Mouse (Mus musculus): ENCODE results near the gene Galnt2. TPM values are rescaled to one million over a fixed set of nuclear protein-coding genes. Genes with fewer than 3 reads are reported as not detected.

Gene Galnt2
- polyA plus RNA-seq, 1 experiment, result 8.1 TPM

DNA sequence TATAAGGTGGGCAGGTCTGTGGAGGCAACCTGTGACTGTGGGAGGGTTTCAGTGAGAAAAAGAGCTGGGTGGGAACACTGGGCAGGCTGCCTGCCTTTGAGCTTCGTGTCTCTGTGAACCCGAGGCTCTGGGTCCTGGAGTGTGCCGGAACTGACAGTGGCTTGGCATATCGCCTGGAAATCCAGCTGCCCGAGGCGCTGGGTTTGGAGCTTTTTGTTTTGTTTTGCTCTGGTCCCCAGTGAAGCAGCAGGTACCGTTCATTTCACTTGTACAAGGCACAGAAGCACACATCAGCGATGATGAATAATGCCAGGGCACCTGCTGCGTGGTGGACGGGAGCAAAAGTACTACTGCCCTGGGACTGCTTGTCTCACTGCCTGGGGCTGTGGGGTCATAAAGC lies 26.2 kb downstream of the Galnt2 start:
- no peak for TF ChIP-seq CTCF (IDR thresholded peaks at IDR 0.05; ENCODE audit: extremely low read depth, insufficient read length, insufficient replicate concordance, low read depth, low read length)
- TF ChIP-seq POLR2A (IDR thresholded peaks at IDR 0.05; ENCODE audit: low read depth, low read length), result no peak
- no peaks in the 10 kb centered on the region for H3K36me3 ChIP-seq (ENCODE audit: control insufficient read depth, insufficient read depth, low read length)
- H3K27ac ChIP-seq (ENCODE audit: insufficient read depth, low read depth, low read length), result no peak overlapping the region
- H3K4me1 ChIP-seq (ENCODE audit: control insufficient read depth, insufficient read depth, insufficient read length, low read length), result peaks cover 13% of the 10 kb centered on the region; the same call in 1 of the 2 replicates
- no peaks in the 10 kb centered on the region for H3K27me3 ChIP-seq (ENCODE audit: control insufficient read depth, insufficient read depth, low read length)
- no peak overlapping the region for H3K4me3 ChIP-seq (ENCODE audit: low read depth, low read length)
- 17% methylated on average over 10 of the region's 10 CpGs for WGBS

DNA sequence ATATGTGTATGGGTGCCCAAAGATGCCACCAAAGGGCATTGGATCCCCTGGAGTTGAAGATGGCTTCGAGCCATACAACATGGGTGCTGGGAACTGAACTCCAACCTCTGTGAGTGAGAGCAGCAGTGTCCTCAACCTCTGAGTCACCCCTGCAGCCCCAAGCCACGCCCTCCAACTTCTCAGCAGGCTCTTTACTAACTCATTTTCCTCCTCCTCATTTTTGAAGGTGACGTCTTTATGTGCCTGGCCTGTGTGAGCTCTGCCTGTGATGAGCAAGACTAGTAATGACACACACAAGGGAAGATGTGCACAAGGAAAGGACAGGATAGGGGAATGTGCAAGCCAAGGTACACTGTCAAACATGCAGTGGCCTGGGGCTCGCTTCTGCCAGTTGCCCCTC lies 28.0 kb downstream of the Galnt2 start:
- H3K4me3 ChIP-seq (ENCODE audit: low read depth, low read length), result no peak overlapping the region
- TF ChIP-seq CTCF (IDR thresholded peaks at IDR 0.05; ENCODE audit: extremely low read depth, insufficient read length, insufficient replicate concordance, low read depth, low read length) (no peak), POLR2A (IDR thresholded peaks at IDR 0.05; ENCODE audit: low read depth, low read length) (no peak)
- H3K27ac ChIP-seq (ENCODE audit: insufficient read depth, low read depth, low read length), result no peak overlapping the region
- 79% methylated on average over 4 of the region's 4 CpGs for WGBS
- no peaks in the 10 kb centered on the region for H3K36me3 ChIP-seq (ENCODE audit: control insufficient read depth, insufficient read depth, low read length)
- no peaks in the 10 kb centered on the region for H3K27me3 ChIP-seq (ENCODE audit: control insufficient read depth, insufficient read depth, low read length)
- H3K4me1 ChIP-seq (ENCODE audit: control insufficient read depth, insufficient read depth, insufficient read length, low read length), result peaks cover 13% of the 10 kb centered on the region; the same call in 1 of the 2 replicates

DNA sequence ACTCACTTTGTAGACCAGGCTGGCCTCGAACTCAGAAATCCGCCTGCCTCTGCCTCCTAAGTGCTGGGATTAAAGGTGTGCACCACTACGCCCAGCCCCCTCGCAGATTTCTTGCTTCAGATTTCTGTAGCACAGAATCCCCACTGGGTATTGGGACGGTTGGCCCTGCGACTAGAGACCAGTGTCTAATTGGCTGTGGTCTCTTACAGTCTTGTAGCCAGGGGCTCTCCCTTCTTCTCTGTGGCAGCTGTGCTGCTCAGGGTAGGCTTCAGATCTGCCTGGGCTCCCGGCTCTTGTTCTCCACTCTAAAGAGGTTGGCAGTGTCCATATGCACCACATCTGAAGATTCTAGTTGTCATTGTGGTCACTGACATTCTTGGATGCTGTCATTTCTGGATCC lies 28.7 kb downstream of the Galnt2 start:
- WGBS, result 93% methylated on average over 7 of the region's 7 CpGs
- no peak overlapping the region for H3K4me3 ChIP-seq (ENCODE audit: low read depth, low read length)
- H3K27ac ChIP-seq (ENCODE audit: insufficient read depth, low read depth, low read length), result no peak overlapping the region
- H3K36me3 ChIP-seq (ENCODE audit: control insufficient read depth, insufficient read depth, low read length), result no peaks in the 10 kb centered on the region
- TF ChIP-seq CTCF (IDR thresholded peaks at IDR 0.05; ENCODE audit: extremely low read depth, insufficient read length, insufficient replicate concordance, low read depth, low read length), result no peak
- TF ChIP-seq POLR2A (IDR thresholded peaks at IDR 0.05; ENCODE audit: low read depth, low read length), result no peak
- no peaks in the 10 kb centered on the region for H3K27me3 ChIP-seq (ENCODE audit: control insufficient read depth, insufficient read depth, low read length)
- peaks cover 18% of the 10 kb centered on the region for H3K4me1 ChIP-seq (ENCODE audit: control insufficient read depth, insufficient read depth, insufficient read length, low read length)

DNA sequence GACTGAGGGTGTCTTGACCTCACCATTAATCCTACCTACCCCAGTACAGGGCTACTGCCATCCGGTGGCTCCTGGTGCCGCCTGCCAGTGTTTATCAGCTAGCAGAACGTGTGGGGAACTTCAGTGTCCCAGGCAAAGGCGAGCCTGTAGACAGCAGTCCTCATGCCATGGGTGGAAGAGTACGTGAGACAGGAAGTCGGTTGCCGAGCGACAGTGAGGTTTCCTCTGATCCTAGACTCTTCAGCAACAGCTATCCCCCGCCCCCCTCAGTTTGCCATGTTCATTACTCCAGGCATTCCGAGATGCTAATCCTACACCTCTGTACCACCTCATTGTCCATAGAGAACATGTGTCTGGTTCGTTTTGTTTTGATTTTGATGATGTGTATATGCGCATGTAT lies 29.2 kb downstream of the Galnt2 start:
- H3K36me3 ChIP-seq (ENCODE audit: control insufficient read depth, insufficient read depth, low read length), result no peaks in the 10 kb centered on the region
- WGBS, result 80% methylated on average over 12 of the region's 12 CpGs
- no peak for TF ChIP-seq POLR2A (IDR thresholded peaks at IDR 0.05; ENCODE audit: low read depth, low read length)
- no peak for TF ChIP-seq CTCF (IDR thresholded peaks at IDR 0.05; ENCODE audit: extremely low read depth, insufficient read length, insufficient replicate concordance, low read depth, low read length)
- H3K27me3 ChIP-seq (ENCODE audit: control insufficient read depth, insufficient read depth, low read length), result no peaks in the 10 kb centered on the region
- H3K4me3 ChIP-seq (ENCODE audit: low read depth, low read length), result no peak overlapping the region
- H3K4me1 ChIP-seq (ENCODE audit: control insufficient read depth, insufficient read depth, insufficient read length, low read length), result peaks cover 23% of the 10 kb centered on the region
- H3K27ac ChIP-seq (ENCODE audit: insufficient read depth, low read depth, low read length), result no peak overlapping the region

DNA sequence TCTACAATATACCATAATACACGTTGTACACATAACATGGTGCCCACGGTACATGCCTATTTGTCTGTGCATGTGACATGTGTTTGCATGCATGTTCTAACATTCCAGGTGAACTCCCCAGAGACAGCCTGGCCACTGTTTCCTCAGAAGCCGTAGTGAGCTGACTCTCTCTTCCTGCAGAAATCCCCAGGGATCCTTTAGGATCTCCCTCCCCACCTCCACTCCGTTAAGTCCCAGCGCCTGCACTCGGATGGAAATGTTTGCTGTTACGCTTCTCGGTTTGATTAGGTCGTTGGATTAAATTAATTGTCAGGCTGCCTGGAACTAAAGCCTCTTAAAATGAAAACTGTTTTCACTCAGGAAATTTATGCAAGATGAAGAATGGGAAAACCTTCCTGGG lies 31.9 kb downstream of the Galnt2 start:
- no peak overlapping the region for H3K4me3 ChIP-seq (ENCODE audit: low read depth, low read length)
- H3K27ac ChIP-seq (ENCODE audit: insufficient read depth, low read depth, low read length), result no peak overlapping the region
- H3K27me3 ChIP-seq (ENCODE audit: control insufficient read depth, insufficient read depth, low read length), result no peaks in the 10 kb centered on the region
- H3K36me3 ChIP-seq (ENCODE audit: control insufficient read depth, insufficient read depth, low read length), result no peaks in the 10 kb centered on the region
- H3K4me1 ChIP-seq (ENCODE audit: control insufficient read depth, insufficient read depth, insufficient read length, low read length), result peaks cover 24% of the 10 kb centered on the region
- TF ChIP-seq POLR2A (IDR thresholded peaks at IDR 0.05; ENCODE audit: low read depth, low read length), result no peak
- WGBS, result 82% methylated on average over 9 of the region's 9 CpGs

DNA sequence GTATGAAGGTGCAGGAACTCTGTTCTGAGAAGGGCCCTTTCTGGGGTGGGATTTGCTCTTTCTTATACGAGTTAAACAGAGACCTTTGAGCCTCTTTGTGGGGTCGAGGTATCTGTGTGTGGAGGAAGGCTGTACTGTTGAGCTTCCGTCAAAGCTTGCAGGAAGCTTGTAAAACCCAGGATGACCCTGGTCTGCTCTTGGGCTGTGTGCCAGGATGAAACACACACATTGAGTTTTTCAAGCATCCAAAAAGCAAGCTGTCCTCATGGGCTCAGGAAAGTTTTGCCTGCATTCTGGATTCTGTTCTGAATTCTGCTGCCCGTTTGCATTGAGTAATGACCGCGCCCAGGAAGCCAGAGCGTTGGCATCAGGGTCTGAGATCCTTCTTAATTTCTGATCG lies 32.8 kb downstream of the Galnt2 start:
- no peaks in the 10 kb centered on the region for H3K27me3 ChIP-seq (ENCODE audit: control insufficient read depth, insufficient read depth, low read length)
- TF ChIP-seq POLR2A (IDR thresholded peaks at IDR 0.05; ENCODE audit: low read depth, low read length) (no peak), CTCF (IDR thresholded peaks at IDR 0.05; ENCODE audit: extremely low read depth, insufficient read length, insufficient replicate concordance, low read depth, low read length) (no peak)
- H3K27ac ChIP-seq (ENCODE audit: insufficient read depth, low read depth, low read length), result no peak overlapping the region
- no peaks in the 10 kb centered on the region for H3K36me3 ChIP-seq (ENCODE audit: control insufficient read depth, insufficient read depth, low read length)
- peaks cover 22% of the 10 kb centered on the region for H3K4me1 ChIP-seq (ENCODE audit: control insufficient read depth, insufficient read depth, insufficient read length, low read length)
- WGBS, result 64% methylated on average over 8 of the region's 8 CpGs
- H3K4me3 ChIP-seq (ENCODE audit: low read depth, low read length), result no peak overlapping the region

DNA sequence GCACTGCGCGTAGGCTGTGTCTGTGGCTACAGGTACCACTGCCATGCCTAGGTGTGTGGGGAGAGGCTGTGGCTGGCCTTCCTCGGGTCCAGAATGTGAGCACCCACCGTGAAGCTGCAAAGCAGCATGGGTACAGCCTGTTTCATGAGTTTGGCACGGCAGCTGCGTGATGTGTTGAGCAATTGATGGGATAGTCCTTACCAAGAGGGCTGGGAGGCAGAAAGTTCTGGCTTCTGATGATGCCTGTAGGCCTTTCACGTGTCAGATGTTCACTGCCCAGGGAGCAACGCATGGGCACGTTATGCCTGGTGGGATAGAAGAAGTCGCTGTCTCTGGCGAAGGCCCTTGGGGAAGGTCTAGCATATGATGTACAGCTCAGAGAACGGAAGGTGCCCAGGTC lies 33.5 kb downstream of the Galnt2 start:
- Histone ChIP-seq H3K36me3 (ENCODE audit: control insufficient read depth, insufficient read depth, low read length) (no peaks in the 10 kb centered on the region), H3K27ac (ENCODE audit: insufficient read depth, low read depth, low read length) (no peak overlapping the region), H3K27me3 (ENCODE audit: control insufficient read depth, insufficient read depth, low read length) (no peaks in the 10 kb centered on the region), H3K4me1 (ENCODE audit: control insufficient read depth, insufficient read depth, insufficient read length, low read length) (peaks cover 22% of the 10 kb centered on the region), H3K4me3 (ENCODE audit: low read depth, low read length) (no peak overlapping the region)
- TF ChIP-seq CTCF (IDR thresholded peaks at IDR 0.05; ENCODE audit: extremely low read depth, insufficient read length, insufficient replicate concordance, low read depth, low read length) (no peak), POLR2A (IDR thresholded peaks at IDR 0.05; ENCODE audit: low read depth, low read length) (no peak)
- WGBS, result 89% methylated on average over 12 of the region's 12 CpGs

DNA sequence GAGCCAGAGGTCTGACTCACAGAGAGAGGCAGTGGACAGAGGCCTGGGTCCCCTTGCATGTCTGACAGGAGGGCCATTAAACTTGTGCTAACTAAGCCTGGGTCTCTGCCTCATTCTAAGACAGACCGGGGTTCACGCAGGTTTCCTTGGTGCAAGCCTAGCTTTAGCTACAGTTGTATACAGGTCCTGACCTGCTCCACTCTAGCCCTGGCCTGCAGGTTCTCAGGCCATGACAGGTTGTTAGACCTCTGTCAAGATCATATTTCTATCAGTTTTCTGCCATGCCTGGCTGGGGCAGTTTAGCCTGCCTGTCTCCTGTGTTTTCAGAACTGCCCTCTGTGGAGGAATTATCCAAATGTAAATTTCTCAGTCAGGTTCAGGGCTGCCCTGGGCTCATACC lies 33.9 kb downstream of the Galnt2 start:
- WGBS, result 82% methylated on average over 2 of the region's 2 CpGs
- H3K27ac ChIP-seq (ENCODE audit: insufficient read depth, low read depth, low read length), result no peak overlapping the region
- H3K4me1 ChIP-seq (ENCODE audit: control insufficient read depth, insufficient read depth, insufficient read length, low read length), result peaks cover 22% of the 10 kb centered on the region
- H3K4me3 ChIP-seq (ENCODE audit: low read depth, low read length), result no peak overlapping the region
- no peaks in the 10 kb centered on the region for H3K27me3 ChIP-seq (ENCODE audit: control insufficient read depth, insufficient read depth, low read length)
- TF ChIP-seq POLR2A (IDR thresholded peaks at IDR 0.05; ENCODE audit: low read depth, low read length) (no peak), CTCF (IDR thresholded peaks at IDR 0.05; ENCODE audit: extremely low read depth, insufficient read length, insufficient replicate concordance, low read depth, low read length) (no peak)
- H3K36me3 ChIP-seq (ENCODE audit: control insufficient read depth, insufficient read depth, low read length), result no peaks in the 10 kb centered on the region

Measured in small intestine, adult 2 months (tissue).